ENCODE assay signal across 8 mouse cellular contexts in genomic region chr4:43561436-43561996, GRCm38 (mm10). TPM values are rescaled to one million over a fixed set of nuclear protein-coding genes. Genes with fewer than 3 reads are reported as not detected.
DNase-seq lines count a peak whose midpoint lies in the region; ATAC-seq and TF ChIP-seq lines count a peak whose summit lies in the region.

No protein-coding gene starts in this region.

- TF ChIP-seq RAD21 in MEL (IDR thresholded peaks at IDR 0.05; ENCODE audit: low read depth, low read length): no peak

- H3K4me1 ChIP-seq in heart, embryonic 16.5 days (ENCODE audit: control insufficient read depth, insufficient read depth, low read length): peaks cover 51% of the 10 kb centered on the region
- H3K4me1 ChIP-seq in MEL (ENCODE audit: control insufficient read depth in 1 of 2, insufficient read depth in 2 of 2, low read length in 2 of 2): peaks cover 26 to 49% of the 10 kb centered on the region in 2 experiments
- H3K4me1 ChIP-seq in forebrain, embryonic 16.5 days (replicated peaks; ENCODE audit: control insufficient read depth, insufficient read depth, low read length): peaks cover 39% of the 10 kb centered on the region
- peaks cover 49% of the 10 kb centered on the region for H3K4me1 ChIP-seq in liver, postnatal 0 days (ENCODE audit: insufficient read depth)

- TF ChIP-seq EP300 in MEL (IDR thresholded peaks at IDR 0.05; ENCODE audit: low read depth in 1 of 2, low read length in 2 of 2): peak in 1 of 2 experiments; percentile 4; a peak in 1 of 4 replicates
- no peak for TF ChIP-seq EP300 in liver, postnatal 0 days (IDR thresholded peaks at IDR 0.05; ENCODE audit: low read depth)

- H3K27me3 ChIP-seq in heart, embryonic 16.5 days (ENCODE audit: control insufficient read depth, insufficient read depth, low read length): no peaks in the 10 kb centered on the region
- H3K27me3 ChIP-seq in MEL (ENCODE audit: control insufficient read depth in 1 of 2, insufficient read depth in 2 of 2, low read length in 2 of 2): no peaks in the 10 kb centered on the region
- H3K27me3 ChIP-seq in forebrain, embryonic 16.5 days (replicated peaks; ENCODE audit: control insufficient read depth, insufficient read depth, low read length): no peaks in the 10 kb centered on the region
- no peaks in the 10 kb centered on the region for H3K27me3 ChIP-seq in liver, postnatal 0 days (ENCODE audit: insufficient read depth, low read length)

- TF ChIP-seq POLR2A in MEL (IDR thresholded peaks at IDR 0.05; ENCODE audit: control insufficient read depth in 1 of 2, insufficient read depth in 1 of 2, low read depth in 1 of 2, low read length in 2 of 2, poor library complexity in 1 of 2): no peak

- intact Hi-C loops in heart, postnatal 25 days (cut with DNase I): no loop called here

- peak overlapping the region; percentile 98 for H3K4me3 ChIP-seq in heart, embryonic 16.5 days (ENCODE audit: low read length)
- H3K4me3 ChIP-seq in MEL (ENCODE audit: control insufficient read depth in 1 of 2, insufficient read depth in 1 of 2, low read depth in 2 of 2, low read length in 2 of 2): peak overlapping the region; percentile 81 to 92
- H3K4me3 ChIP-seq in forebrain, embryonic 16.5 days (replicated peaks; ENCODE audit: low read length): peak overlapping the region; percentile 72
- H3K4me3 ChIP-seq in liver, postnatal 0 days (ENCODE audit: low read depth, low read length): peak overlapping the region; percentile 75

- peaks cover 22% of the 10 kb centered on the region for H3K36me3 ChIP-seq in heart, embryonic 16.5 days (ENCODE audit: control insufficient read depth, insufficient read depth)
- peaks cover 0 to 43% of the 10 kb centered on the region in 2 experiments; a peak in 2 of 4 replicates for H3K36me3 ChIP-seq in MEL (ENCODE audit: control insufficient read depth in 1 of 2, insufficient read depth in 2 of 2, low read length in 2 of 2)
- H3K36me3 ChIP-seq in forebrain, embryonic 16.5 days (ENCODE audit: control insufficient read depth, insufficient read depth): peaks cover 18% of the 10 kb centered on the region
- peaks cover 32% of the 10 kb centered on the region for H3K36me3 ChIP-seq in liver, postnatal 0 days (replicated peaks; ENCODE audit: insufficient read depth, low read length)

- TF ChIP-seq CTCF in MEL (IDR thresholded peaks at IDR 0.05 in 2 of 3, conservative IDR thresholded peaks at IDR 0.05 in 1 of 3; ENCODE audit: control insufficient read depth in 1 of 3, insufficient read depth in 1 of 3, low read depth in 2 of 3, low read length in 3 of 3, poor library complexity in 1 of 3, severe bottlenecking in 1 of 3): no peak
- TF ChIP-seq CTCF in liver, postnatal 0 days (IDR thresholded peaks at IDR 0.05; ENCODE audit: low read depth): no peak

- no peak; the same call in 1 of the 2 replicates for ATAC-seq in heart, embryonic 16.5 days (replicated peaks; ENCODE audit: extremely low read depth, insufficient read depth, low FRiP score)
- peak; percentile 19 for ATAC-seq in forebrain, embryonic 16.5 days
- no peak for ATAC-seq in liver, postnatal 0 days

- H3K79me2 ChIP-seq in MEL (ENCODE audit: control insufficient read depth, insufficient read depth, low read length, poor library complexity): peaks cover 50% of the 10 kb centered on the region

- WGBS in heart, embryonic 16.5 days: 2% methylated on average over 16 of the region's 16 CpGs
- 2% methylated on average over 16 of the region's 16 CpGs for WGBS in forebrain, embryonic 16.5 days
- WGBS in liver, postnatal 0 days (ENCODE audit: insufficient replicate concordance): 1% methylated on average over 16 of the region's 16 CpGs

- peak overlapping the region; percentile 100 for H3K9ac ChIP-seq in heart, embryonic 16.5 days (ENCODE audit: low read length)
- H3K9ac ChIP-seq in MEL (ENCODE audit: control insufficient read depth, low read depth, low read length, poor library complexity, severe bottlenecking): peak overlapping the region; percentile 92
- peak overlapping the region; percentile 97 for H3K9ac ChIP-seq in forebrain, embryonic 16.5 days (replicated peaks; ENCODE audit: low read depth, low read length)
- peak overlapping the region; percentile 89 for H3K9ac ChIP-seq in liver, postnatal 0 days (replicated peaks)

- DNase-seq in heart, postnatal 25 days (ENCODE audit: low spot score): no peak
- peak; percentile 66 for DNase-seq in MEL (ENCODE audit: low read depth, low spot score)
- no peak for DNase-seq in liver, postnatal 0 days
- DNase-seq in natural killer cell, adult 2 months (ENCODE audit: low spot score in 2 of 2): no peak
- DNase-seq in adrenal gland, adult (ENCODE audit: inconsistent age in 2 of 2, low spot score in 1 of 2): no peak
- no peak for DNase-seq in cerebellum, postnatal 10 days

- H3K27ac ChIP-seq in heart, embryonic 16.5 days (ENCODE audit: low read length): peak overlapping the region; percentile 100
- peak overlapping the region; percentile 99 for H3K27ac ChIP-seq in MEL (ENCODE audit: control insufficient read depth, low read depth, low read length)
- H3K27ac ChIP-seq in forebrain, embryonic 16.5 days (ENCODE audit: low read length): peak overlapping the region; percentile 95
- peak overlapping the region; percentile 99 for H3K27ac ChIP-seq in liver, postnatal 0 days (ENCODE audit: low read depth)

- peak overlapping the region; percentile 93 for H3K4me2 ChIP-seq in heart, embryonic 16.5 days (ENCODE audit: low read depth, low read length)
- H3K4me2 ChIP-seq in forebrain, embryonic 16.5 days (ENCODE audit: low read length): peak overlapping the region; percentile 64
- H3K4me2 ChIP-seq in liver, postnatal 0 days (ENCODE audit: low read depth, low read length): peak overlapping the region; percentile 95

- H3K9me3 ChIP-seq in heart, embryonic 16.5 days (replicated peaks; ENCODE audit: control insufficient read depth, low read length): no peaks in the 10 kb centered on the region
- no peaks in the 10 kb centered on the region for H3K9me3 ChIP-seq in MEL (replicated peaks; ENCODE audit: insufficient read depth, low read length)
- H3K9me3 ChIP-seq in forebrain, embryonic 16.5 days (ENCODE audit: control insufficient read depth, low read length): no peaks in the 10 kb centered on the region
- H3K9me3 ChIP-seq in liver, postnatal 0 days (ENCODE audit: low read length): no peaks in the 10 kb centered on the region

TF ChIP-seq in MEL, 35 proteins besides CTCF, POLR2A, EP300 and RAD21:
- 0 out of 2 replicates have a peak, but pooled peaks have one; percentile 17 for TF ChIP-seq TBP (IDR thresholded peaks at IDR 0.05; ENCODE audit: low read depth, low read length)
- TF ChIP-seq POLR2AphosphoS5 (IDR thresholded peaks at IDR 0.05; ENCODE audit: borderline replicate concordance, low read depth, low read length): no peak

RNA-seq across cellular contexts. Expression of gene Creb3, which starts 0.6 kb away (rescaled TPM):
- 60.3 and 61.8 TPM in 2 replicates for polyA plus RNA-seq in heart, embryonic 16.5 days (2015; fragmentation: Nextera tagmentation; extraction: Ambion mirVana)
- total RNA-seq in heart, postnatal 25 days (2021): 10 to 100 TPM; 45.8 to 48.3 TPM
- 14.9 and 17.1 TPM in 2 replicates for total RNA-seq in MEL (2012; rRNA removed)
- polyA plus RNA-seq in MEL (2012; ENCODE audit: insufficient read depth in 1 of 2, insufficient read length in 2 of 2, low read depth in 1 of 2, low replicate concordance in 2 of 2, missing spikeins in 1 of 2): 10 to 100 TPM in 1 of 2 experiments, not detected in 1; 21.3 TPM
- 83.5 and 91.1 TPM in 2 replicates for polyA plus RNA-seq in forebrain, embryonic 16.5 days (2015; fragmentation: Nextera tagmentation; extraction: Ambion mirVana)
- polyA plus RNA-seq in liver, postnatal 0 days (2015; fragmentation: Nextera tagmentation; extraction: Ambion mirVana): 36.2 and 41.2 TPM in 2 replicates

RNA-seq across cellular contexts. Expression of gene Tln1, which starts 1.0 kb away (rescaled TPM):
- 68.7 and 80.0 TPM in 2 replicates for polyA plus RNA-seq in heart, embryonic 16.5 days (2015; fragmentation: Nextera tagmentation; extraction: Ambion mirVana)
- 100 to 1,000 TPM; 115 to 124 TPM for total RNA-seq in heart, postnatal 25 days (2021)
- total RNA-seq in MEL (2012; rRNA removed): 106 and 112 TPM in 2 replicates
- polyA plus RNA-seq in MEL (2012; ENCODE audit: insufficient read depth in 1 of 2, insufficient read length in 2 of 2, low read depth in 1 of 2, low replicate concordance in 2 of 2, missing spikeins in 1 of 2): 100 to 1,000 TPM in 1 of 2 experiments, 10 to 100 TPM in 1; 22.9 to 146 TPM
- 49.5 and 54.6 TPM in 2 replicates for polyA plus RNA-seq in forebrain, embryonic 16.5 days (2015; fragmentation: Nextera tagmentation; extraction: Ambion mirVana)
- 30.0 and 34.2 TPM in 2 replicates for polyA plus RNA-seq in liver, postnatal 0 days (2015; fragmentation: Nextera tagmentation; extraction: Ambion mirVana)

RNA-seq across cellular contexts. Expression of gene Rgp1, which starts 17.0 kb away (rescaled TPM):
- 20.9 and 21.7 TPM in 2 replicates for polyA plus RNA-seq in heart, embryonic 16.5 days (2015; fragmentation: Nextera tagmentation; extraction: Ambion mirVana)
- total RNA-seq in heart, postnatal 25 days (2021): 10 to 100 TPM; 29.5 to 36.7 TPM
- total RNA-seq in MEL (2012; rRNA removed): 14.3 and 17.1 TPM in 2 replicates
- polyA plus RNA-seq in MEL (2012; ENCODE audit: insufficient read depth in 1 of 2, insufficient read length in 2 of 2, low read depth in 1 of 2, low replicate concordance in 2 of 2, missing spikeins in 1 of 2): 10 to 100 TPM in 1 of 2 experiments, not detected in 1; 47.6 TPM
- polyA plus RNA-seq in forebrain, embryonic 16.5 days (2015; fragmentation: Nextera tagmentation; extraction: Ambion mirVana): 27.0 and 30.5 TPM in 2 replicates
- 6.3 and 7.3 TPM in 2 replicates for polyA plus RNA-seq in liver, postnatal 0 days (2015; fragmentation: Nextera tagmentation; extraction: Ambion mirVana)

RNA-seq across cellular contexts. Expression of gene Gba2, which starts 17.2 kb away (rescaled TPM):
- 22.7 TPM in 2 replicates for polyA plus RNA-seq in heart, embryonic 16.5 days (2015; fragmentation: Nextera tagmentation; extraction: Ambion mirVana)
- total RNA-seq in heart, postnatal 25 days (2021): 10 to 100 TPM; 13.5 to 14.3 TPM
- 5.7 and 6.2 TPM in 2 replicates for total RNA-seq in MEL (2012; rRNA removed)
- polyA plus RNA-seq in MEL (2012; ENCODE audit: insufficient read depth in 1 of 2, insufficient read length in 2 of 2, low read depth in 1 of 2, low replicate concordance in 2 of 2, missing spikeins in 1 of 2): 10 to 100 TPM in 1 of 2 experiments, not detected in 1; 24.9 TPM
- 62.3 and 64.6 TPM in 2 replicates for polyA plus RNA-seq in forebrain, embryonic 16.5 days (2015; fragmentation: Nextera tagmentation; extraction: Ambion mirVana)
- 7.3 and 8.4 TPM in 2 replicates for polyA plus RNA-seq in liver, postnatal 0 days (2015; fragmentation: Nextera tagmentation; extraction: Ambion mirVana)

RNA-seq across cellular contexts. Expression of gene Msmp, which starts 22.8 kb away (rescaled TPM):
- 0.89 and 1.1 TPM in 2 replicates for polyA plus RNA-seq in heart, embryonic 16.5 days (2015; fragmentation: Nextera tagmentation; extraction: Ambion mirVana)
- under 1 TPM in 1 of 2 experiments, not detected in 1; 0.60 TPM for total RNA-seq in heart, postnatal 25 days (2021)
- 0.73 and 1.0 TPM in 2 replicates for total RNA-seq in MEL (2012; rRNA removed)
- polyA plus RNA-seq in MEL (2012; ENCODE audit: insufficient read depth in 1 of 2, insufficient read length in 2 of 2, low read depth in 1 of 2, low replicate concordance in 2 of 2, missing spikeins in 1 of 2): 1 to 10 TPM in 1 of 2 experiments, not detected in 1; 2.5 TPM
- polyA plus RNA-seq in forebrain, embryonic 16.5 days (2015; fragmentation: Nextera tagmentation; extraction: Ambion mirVana): 1.5 and 1.7 TPM in 2 replicates
- polyA plus RNA-seq in liver, postnatal 0 days (2015; fragmentation: Nextera tagmentation; extraction: Ambion mirVana): 0.96 TPM in 1 of 2 replicates, not detected in the other
